Mouse (Mus musculus): ENCODE measurements around the gene Itgb7. TPM values are rescaled to one million over a fixed set of nuclear protein-coding genes. Genes with fewer than 3 reads are reported as not detected.

Gene Itgb7
- polyA plus RNA-seq, 1 experiment from 2014 or later, result 4.3 TPM

- ATAC-seq (peak; percentile 43), DNase-seq (ENCODE audit: low spot score) (peak; percentile 75)
- WGBS, result 13% methylated on average over 12 of the region's 12 CpGs
- no peaks in the 10 kb centered on the region for H3K27me3 ChIP-seq (replicated peaks; ENCODE audit: insufficient read depth, low read length)
- H3K4me3 ChIP-seq (ENCODE audit: low read depth, low read length), result peak overlapping the region; percentile 69
- peak overlapping the region; percentile 91 for H3K27ac ChIP-seq (ENCODE audit: low read length)
- peaks cover 15% of the 10 kb centered on the region for H3K4me1 ChIP-seq (ENCODE audit: insufficient read depth, low read depth, low read length)
- no peak overlapping the region for H3K9ac ChIP-seq (replicated peaks; ENCODE audit: low read depth)
- H3K9me3 ChIP-seq (ENCODE audit: low read length), result no peaks in the 10 kb centered on the region
- H3K4me2 ChIP-seq (replicated peaks; ENCODE audit: low read depth, low read length), result peak overlapping the region; percentile 92
- TF ChIP-seq CTCF (IDR thresholded peaks at IDR 0.05) (no peak), EP300 (IDR thresholded peaks at IDR 0.05) (no peak)
- H3K36me3 ChIP-seq (ENCODE audit: insufficient read depth, low read length), result no peaks in the 10 kb centered on the region
Observed at GRCm38 (mm10) chr15:102258076-102258470, 26.3 kb upstream of the Itgb7 start.

- H3K36me3 ChIP-seq (ENCODE audit: insufficient read depth, low read length), result no peaks in the 10 kb centered on the region
- no peaks in the 10 kb centered on the region for H3K27me3 ChIP-seq (replicated peaks; ENCODE audit: insufficient read depth, low read length)
- H3K9me3 ChIP-seq (ENCODE audit: low read length), result no peaks in the 10 kb centered on the region
- H3K4me3 ChIP-seq (ENCODE audit: low read depth, low read length), result peak within 1 kb of the TSS; percentile 69
- H3K9ac ChIP-seq (replicated peaks; ENCODE audit: low read depth), result peak within 1 kb of the TSS; percentile 76
- WGBS, result 2% methylated on average over 33 of the region's 46 CpGs
- H3K27ac ChIP-seq (ENCODE audit: low read length), result peak within 1 kb of the TSS; percentile 91
- TF ChIP-seq CTCF (IDR thresholded peaks at IDR 0.05), result peak; percentile 18; the same call in 1 of the 2 replicates
- TF ChIP-seq EP300 (IDR thresholded peaks at IDR 0.05), result no peak
- ATAC-seq (peak; percentile 83), DNase-seq (ENCODE audit: low spot score) (peak; percentile 78)
- H3K4me2 ChIP-seq (replicated peaks; ENCODE audit: low read depth, low read length), result peak within 1 kb of the TSS; percentile 92
- peaks cover 15% of the 10 kb centered on the region for H3K4me1 ChIP-seq (ENCODE audit: insufficient read depth, low read depth, low read length)
Observed at GRCm38 (mm10) chr15:102257202-102258075, 25.7 kb upstream of the Itgb7 start, which contains the start of gene Rarg. Gene Rarg (minus strand): TSS chr15:102257517.

- Histone ChIP-seq H3K4me1 (ENCODE audit: insufficient read depth, low read depth, low read length) (peaks cover 15% of the 10 kb centered on the region), H3K9ac (replicated peaks; ENCODE audit: low read depth) (peak overlapping the region; percentile 76), H3K4me3 (ENCODE audit: low read depth, low read length) (peak overlapping the region; percentile 69), H3K4me2 (replicated peaks; ENCODE audit: low read depth, low read length) (peak overlapping the region; percentile 92), H3K9me3 (ENCODE audit: low read length) (no peaks in the 10 kb centered on the region), H3K36me3 (ENCODE audit: insufficient read depth, low read length) (peaks cover 3% of the 10 kb centered on the region; the same call in 1 of the 2 replicates), H3K27ac (ENCODE audit: low read length) (peak overlapping the region; percentile 91), H3K27me3 (replicated peaks; ENCODE audit: insufficient read depth, low read length) (no peaks in the 10 kb centered on the region)
- DNase-seq (ENCODE audit: low spot score), result no peak
- WGBS, result 10% methylated on average over 21 of the region's 22 CpGs
- ATAC-seq, result no peak
- TF ChIP-seq EP300 (IDR thresholded peaks at IDR 0.05), result no peak
- no peak for TF ChIP-seq CTCF (IDR thresholded peaks at IDR 0.05)
Observed at GRCm38 (mm10) chr15:102256431-102257201, 24.9 kb upstream of the Itgb7 start.

GRCm38 (mm10) chr15:102255547-102256255 lies 24.0 kb upstream of the Itgb7 start:
- WGBS, result 43% methylated on average over 13 of the region's 14 CpGs
- Histone ChIP-seq H3K4me3 (ENCODE audit: low read depth, low read length) (0 out of 2 replicates have a peak overlapping the region, but pooled peaks have one; percentile 69), H3K4me2 (replicated peaks; ENCODE audit: low read depth, low read length) (peak overlapping the region; percentile 92), H3K36me3 (ENCODE audit: insufficient read depth, low read length) (peaks cover 6% of the 10 kb centered on the region; the same call in 1 of the 2 replicates), H3K9me3 (ENCODE audit: low read length) (no peaks in the 10 kb centered on the region), H3K9ac (replicated peaks; ENCODE audit: low read depth) (no peak overlapping the region), H3K4me1 (ENCODE audit: insufficient read depth, low read depth, low read length) (peaks cover 15% of the 10 kb centered on the region), H3K27ac (ENCODE audit: low read length) (peak overlapping the region; percentile 47; the same call in 1 of the 2 replicates), H3K27me3 (replicated peaks; ENCODE audit: insufficient read depth, low read length) (no peaks in the 10 kb centered on the region)
- peak; percentile 79 for DNase-seq (ENCODE audit: low spot score)
- peak; percentile 68 for ATAC-seq
- TF ChIP-seq EP300 (IDR thresholded peaks at IDR 0.05) (no peak), CTCF (IDR thresholded peaks at IDR 0.05) (no peak)

GRCm38 (mm10) chr15:102250521-102250920 lies 18.8 kb upstream of the Itgb7 start:
- Histone ChIP-seq H3K9ac (replicated peaks; ENCODE audit: low read depth) (no peak overlapping the region), H3K9me3 (ENCODE audit: low read length) (no peaks in the 10 kb centered on the region), H3K4me3 (ENCODE audit: low read depth, low read length) (no peak overlapping the region), H3K4me2 (replicated peaks; ENCODE audit: low read depth, low read length) (no peak overlapping the region), H3K4me1 (ENCODE audit: insufficient read depth, low read depth, low read length) (peaks cover 12% of the 10 kb centered on the region; the same call in 1 of the 2 replicates), H3K36me3 (ENCODE audit: insufficient read depth, low read length) (peaks cover 6% of the 10 kb centered on the region; the same call in 1 of the 2 replicates), H3K27me3 (replicated peaks; ENCODE audit: insufficient read depth, low read length) (no peaks in the 10 kb centered on the region), H3K27ac (ENCODE audit: low read length) (no peak overlapping the region)
- WGBS, result 72% methylated on average over 5 of the region's 5 CpGs
- DNase-seq (ENCODE audit: low spot score) (no peak), ATAC-seq (no peak)
- TF ChIP-seq CTCF (IDR thresholded peaks at IDR 0.05), result no peak
- TF ChIP-seq EP300 (IDR thresholded peaks at IDR 0.05), result no peak
